Mouse (Mus musculus): ENCODE data around the gene Hprt.

DNA sequence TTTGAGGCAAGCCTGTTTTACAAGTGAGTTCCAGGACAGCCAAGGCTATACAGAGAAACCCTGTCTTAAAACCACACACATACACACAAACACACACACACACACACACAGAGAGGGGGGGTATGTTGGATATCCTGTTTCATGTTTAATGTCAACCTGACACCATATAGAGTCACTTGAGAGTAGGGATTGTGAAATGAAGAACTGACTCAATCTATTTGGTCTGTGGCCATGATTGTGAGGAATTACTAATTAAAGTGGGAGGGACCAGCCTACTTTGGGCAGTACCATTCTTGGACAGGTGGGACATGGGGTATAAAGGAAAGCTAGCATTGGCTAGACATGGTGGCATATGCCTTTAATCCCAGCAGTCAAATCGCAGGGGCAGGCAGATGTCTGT, 15.3 kb upstream of the Hprt start:
- TF ChIP-seq POLR2A (IDR thresholded peaks at IDR 0.05; ENCODE audit: borderline replicate concordance, control insufficient read depth, low read depth, low read length) (no peak), CTCF (IDR thresholded peaks at IDR 0.05; ENCODE audit: control insufficient read depth, insufficient read depth, low read length) (no peak)
